Mouse (Mus musculus) neural tube, embryonic 14.5 days (tissue): ENCODE results near the gene Evc. TPM values are rescaled to one million over a fixed set of nuclear protein-coding genes. Genes with fewer than 3 reads are reported as not detected.

Experiments
- ATAC-seq: fragments of 200-750 bp; cut with Nextera tagmentation; 2 replicates; pipeline ENCODE4 v1.8.0; 2017; ENCODE audit warnings: low read depth, mild to moderate bottlenecking, moderate TSS enrichment, moderate library complexity
- H3K27ac ChIP-seq: fragments of 300-500 bp; sonication (generic); 2 replicates; pipeline ENCODE4 v1.5.1; 2014; ENCODE audit warnings: low read depth, mild to moderate bottlenecking, control low read depth, low read length, moderate library complexity, mixed read lengths
- H3K27me3 ChIP-seq: fragments of 300-500 bp; sonication (generic); 2 replicates; pipeline ENCODE4 v1.6.1; 2014; ENCODE audit warnings: low read length; ENCODE audit not compliant: control insufficient read depth, insufficient read depth
- H3K36me3 ChIP-seq: fragments of 300-500 bp; sonication (generic); 2 replicates; pipeline ENCODE4 v1.6.1; 2014; ENCODE audit warnings: low read length, mixed read lengths; ENCODE audit not compliant: control insufficient read depth, insufficient read depth
- H3K4me1 ChIP-seq: fragments of 300-500 bp; sonication (generic); 2 replicates; pipeline ENCODE4 v1.6.1; 2014; ENCODE audit warnings: low read length; ENCODE audit not compliant: control insufficient read depth, insufficient read depth
- H3K4me2 ChIP-seq: fragments of 300-500 bp; sonication (generic); 2 replicates; pipeline ENCODE4 v1.6.1; 2014; ENCODE audit warnings: mild to moderate bottlenecking, low read depth, low read length, control low read depth
- H3K4me3 ChIP-seq: fragments of 300-500 bp; sonication (generic); 2 replicates; pipeline ENCODE4 v1.5.1; 2014; ENCODE audit warnings: low read depth, low read length, control low read depth, mixed read lengths
- H3K9ac ChIP-seq: fragments of 300-500 bp; sonication (generic); replicated peaks from 2 replicates; pipeline ENCODE4 v1.6.1; 2014; ENCODE audit warnings: low read depth, mild to moderate bottlenecking, control low read depth, low read length, mixed read lengths
- H3K9me3 ChIP-seq: fragments of 300-500 bp; sonication (generic); 2 replicates; pipeline ENCODE4 v1.6.1; 2016; ENCODE audit warnings: low read length; ENCODE audit not compliant: control insufficient read depth
- WGBS: fragments of 180-500 bp; shearing (Covaris S2); extraction: QIAGEN DNeasy Blood & Tissue Kit; methylation state at CpG from one replicate; pipeline ENCODE4 v1.1.7; 2014; 5-methylcytosine and 5-hydroxymethylcytosine counted together
- polyA plus RNA-seq: library from polyadenylated mRNA; unstranded; fragments of >200 nt; fragmentation: Nextera tagmentation; extraction: Ambion mirVana; gene quantifications from 2 replicates; pipeline ENCODE4 v1.2.1, GENCODE M21; 2014

Evc gene
- polyA plus RNA-seq, 1 experiment from 2014 or later, result 2.8 TPM

GRCm38 (mm10) chr5:37242360-37243168, 94.1 kb downstream of the Evc start:
- Histone ChIP-seq H3K27ac (peak overlapping the region; percentile 80), H3K4me2 (peak overlapping the region; percentile 94), H3K36me3 (no peaks in the 10 kb centered on the region), H3K4me3 (peak overlapping the region; percentile 81), H3K27me3 (peaks cover 6% of the 10 kb centered on the region; the same call in 1 of the 2 replicates), H3K4me1 (peaks cover 21% of the 10 kb centered on the region; the same call in 1 of the 2 replicates), H3K9ac (peak overlapping the region; percentile 83), H3K9me3 (no peaks in the 10 kb centered on the region)
- no peak for ATAC-seq
- 7% methylated on average over 43 of the region's 44 CpGs for WGBS

GRCm38 (mm10) chr5:37241651-37242151, 95.0 kb downstream of the Evc start, which contains the start of gene Crmp1:
Gene Crmp1 (plus strand): TSS chr5:37241940.
- peak within 1 kb of the TSS; percentile 81 for H3K4me3 ChIP-seq
- 2% methylated on average over 55 of the region's 56 CpGs for WGBS
- H3K9me3 ChIP-seq, result no peaks in the 10 kb centered on the region
- ATAC-seq, result peak; percentile 87
- peak within 1 kb of the TSS; percentile 80 for H3K27ac ChIP-seq
- H3K4me1 ChIP-seq, result peaks cover 20% of the 10 kb centered on the region; the same call in 1 of the 2 replicates
- H3K9ac ChIP-seq, result peak within 1 kb of the TSS; percentile 83
- peaks cover 6% of the 10 kb centered on the region; the same call in 1 of the 2 replicates for H3K27me3 ChIP-seq
- peak within 1 kb of the TSS; percentile 94 for H3K4me2 ChIP-seq
- H3K36me3 ChIP-seq, result no peaks in the 10 kb centered on the region

- WGBS, result 6% methylated on average over 9 of the region's 9 CpGs
- ATAC-seq, result no peak
- H3K4me2 ChIP-seq, result peak overlapping the region; percentile 94
Measured at GRCm38 (mm10) chr5:37241224-37241623, 95.5 kb downstream of the Evc start.

GRCm38 (mm10) chr5:37240550-37240949, 96.1 kb downstream of the Evc start:
- Histone ChIP-seq H3K4me1 (peaks cover 20% of the 10 kb centered on the region; the same call in 1 of the 2 replicates), H3K36me3 (no peaks in the 10 kb centered on the region), H3K27me3 (peaks cover 6% of the 10 kb centered on the region; the same call in 1 of the 2 replicates), H3K4me3 (no peak overlapping the region), H3K9ac (no peak overlapping the region), H3K27ac (no peak overlapping the region), H3K9me3 (no peaks in the 10 kb centered on the region), H3K4me2 (no peak overlapping the region)
- 6% methylated on average over 5 of the region's 5 CpGs for WGBS
- no peak for ATAC-seq

More at GRCm38 (mm10) chr5:37241224-37241623, 95.5 kb downstream of the Evc start:
- no peaks in the 10 kb centered on the region for H3K36me3 ChIP-seq
- peaks cover 6% of the 10 kb centered on the region; the same call in 1 of the 2 replicates for H3K27me3 ChIP-seq
- peaks cover 20% of the 10 kb centered on the region; the same call in 1 of the 2 replicates for H3K4me1 ChIP-seq
- peak overlapping the region; percentile 80 for H3K27ac ChIP-seq
- no peaks in the 10 kb centered on the region for H3K9me3 ChIP-seq
- H3K9ac ChIP-seq, result peak overlapping the region; percentile 83
- H3K4me3 ChIP-seq, result peak overlapping the region; percentile 81

Other genes starting within 250 kb of the Evc start
- gene Crmp1, start 95.0 kb downstream of the Evc start, polyA plus RNA-seq, result 908 and 937 TPM in 2 replicates
- 3.7 and 4.0 TPM in 2 replicates for gene Evc2, start 1.6 kb upstream of the Evc start, polyA plus RNA-seq